Comparison of ENCODE assay signal across 8 mouse cellular contexts in genomic region chr7:99351104-99351801, GRCm38 (mm10). TPM values are rescaled to one million over a fixed set of nuclear protein-coding genes. Genes with fewer than 3 reads are reported as not detected.
A peak's percentile ranks its signal among the peaks of the same experiment; 100 is the strongest.
DNase-seq lines count a peak whose midpoint lies in the region; TF ChIP-seq lines count a peak whose summit lies in the region.

No protein-coding gene starts in this region.

- DNase-seq in urinary bladder, postnatal 14 days (ENCODE audit: low spot score): peak; percentile 68
- DNase-seq in urinary bladder, postnatal 10 days (ENCODE audit: low spot score): no peak
- peak; percentile 66 to 75 for DNase-seq in heart, postnatal 10 days
- DNase-seq in liver: peak; percentile 9
- DNase-seq in thymus, postnatal 10 days (ENCODE audit: low spot score in 2 of 2): no peak
- no peak for DNase-seq in thymus, postnatal 0 days (ENCODE audit: low spot score)

- H3K36me3 ChIP-seq in myocyte (ENCODE audit: control insufficient read depth, insufficient read depth): peaks cover 38% of the 10 kb centered on the region

- intact Hi-C loops in heart, postnatal 10 days (cut with DNase I): no loop called here

- peak overlapping the region; percentile 85 for H3K27ac ChIP-seq in embryonic fibroblast, embryonic 13.5 days (ENCODE audit: insufficient read depth, low read length)

- TF ChIP-seq POLR2A in embryonic fibroblast, embryonic 13.5 days (IDR thresholded peaks at IDR 0.05; ENCODE audit: low read depth, low read length): 0 out of 2 replicates have a peak, but pooled peaks have one; percentile 55
- TF ChIP-seq POLR2A in myocyte (IDR thresholded peaks at IDR 0.05; ENCODE audit: insufficient read length, low read depth): peak; percentile 45

- peak overlapping the region; percentile 96 for H3K4me2 ChIP-seq in myocyte (ENCODE audit: low read depth)

- H3K4me3 ChIP-seq in embryonic fibroblast, embryonic 13.5 days (ENCODE audit: insufficient read depth, low read length): peak overlapping the region; percentile 69
- H3K4me3 ChIP-seq in myocyte: peak overlapping the region; percentile 100

- peaks cover 57% of the 10 kb centered on the region for H3K79me2 ChIP-seq in myocyte (ENCODE audit: control insufficient read depth, insufficient read depth)

- no peak for TF ChIP-seq CTCF in embryonic fibroblast, embryonic 13.5 days (IDR thresholded peaks at IDR 0.05; ENCODE audit: borderline replicate concordance, insufficient read depth, low read length)

- H3ac ChIP-seq in myocyte (ENCODE audit: control insufficient read depth, insufficient read length): peak overlapping the region; percentile 56

- no peaks in the 10 kb centered on the region for H3K27me3 ChIP-seq in myocyte (ENCODE audit: control insufficient read depth, insufficient read depth, insufficient read length)

- peaks cover 26% of the 10 kb centered on the region for H3K4me1 ChIP-seq in embryonic fibroblast, embryonic 13.5 days (ENCODE audit: control insufficient read depth, insufficient read depth, low read length)

TF ChIP-seq in myocyte, 11 proteins besides CTCF, POLR2A, EP300 and RAD21:
- peak; percentile 32 for TF ChIP-seq USF1 (IDR thresholded peaks at IDR 0.05; ENCODE audit: low read depth)
- no peak for TF ChIP-seq MAX (IDR thresholded peaks at IDR 0.05; ENCODE audit: low read depth)
- peak; percentile 70 for TF ChIP-seq POLR2AphosphoS2 (IDR thresholded peaks at IDR 0.05; ENCODE audit: insufficient read length, low read depth)

RNA-seq across cellular contexts. Expression of gene Serpinh1, which starts 1.8 kb away (rescaled TPM):
- polyA plus RNA-seq in embryonic fibroblast, embryonic 13.5 days (2011; ENCODE audit: insufficient read length, low read depth, missing spikeins): 2,134 and 2,700 TPM in 2 replicates
- total RNA-seq in heart, postnatal 10 days (2021): 100 to 1,000 TPM; 442 to 536 TPM
- 1,713 TPM for polyA plus RNA-seq in myocyte (2012; fragmentation: generic; extraction: Trizol)
- polyA plus RNA-seq in thymus, postnatal 0 days (2015; fragmentation: Nextera tagmentation; extraction: Ambion mirVana): 73.2 and 96.8 TPM in 2 replicates

RNA-seq across cellular contexts. Expression of gene Gdpd5, which starts 30.0 kb away (rescaled TPM):
- 12.0 and 12.6 TPM in 2 replicates for polyA plus RNA-seq in embryonic fibroblast, embryonic 13.5 days (2011; ENCODE audit: insufficient read length, low read depth, missing spikeins)
- 10 to 100 TPM; 40.9 to 43.1 TPM for total RNA-seq in heart, postnatal 10 days (2021)
- 9.5 TPM for polyA plus RNA-seq in myocyte (2012; fragmentation: generic; extraction: Trizol)
- polyA plus RNA-seq in thymus, postnatal 0 days (2015; fragmentation: Nextera tagmentation; extraction: Ambion mirVana): 2.9 and 3.1 TPM in 2 replicates

Comparison
In these comparisons a context has a peak if more than half of its experiments do, and no peak if none do; other contexts are left out.
1. DNase-seq: peak in urinary bladder, postnatal 14 days (single experiment), heart, postnatal 10 days (2 of 2) and liver (single experiment); none in urinary bladder, postnatal 10 days (single experiment), thymus, postnatal 10 days (0 of 2) and thymus, postnatal 0 days (single experiment).
2. RNA of gene Serpinh1, which starts 1.8 kb away (polyA plus RNA-seq): 2,134 to 2,700 TPM in embryonic fibroblast, embryonic 13.5 days and 1,713 TPM in myocyte (single experiment); 73.2 to 96.8 TPM in thymus, postnatal 0 days; every median in the first group is over 10 times any median in the second.